7 mouse cellular contexts compared by ENCODE assay signal in the genomic region with DNA sequence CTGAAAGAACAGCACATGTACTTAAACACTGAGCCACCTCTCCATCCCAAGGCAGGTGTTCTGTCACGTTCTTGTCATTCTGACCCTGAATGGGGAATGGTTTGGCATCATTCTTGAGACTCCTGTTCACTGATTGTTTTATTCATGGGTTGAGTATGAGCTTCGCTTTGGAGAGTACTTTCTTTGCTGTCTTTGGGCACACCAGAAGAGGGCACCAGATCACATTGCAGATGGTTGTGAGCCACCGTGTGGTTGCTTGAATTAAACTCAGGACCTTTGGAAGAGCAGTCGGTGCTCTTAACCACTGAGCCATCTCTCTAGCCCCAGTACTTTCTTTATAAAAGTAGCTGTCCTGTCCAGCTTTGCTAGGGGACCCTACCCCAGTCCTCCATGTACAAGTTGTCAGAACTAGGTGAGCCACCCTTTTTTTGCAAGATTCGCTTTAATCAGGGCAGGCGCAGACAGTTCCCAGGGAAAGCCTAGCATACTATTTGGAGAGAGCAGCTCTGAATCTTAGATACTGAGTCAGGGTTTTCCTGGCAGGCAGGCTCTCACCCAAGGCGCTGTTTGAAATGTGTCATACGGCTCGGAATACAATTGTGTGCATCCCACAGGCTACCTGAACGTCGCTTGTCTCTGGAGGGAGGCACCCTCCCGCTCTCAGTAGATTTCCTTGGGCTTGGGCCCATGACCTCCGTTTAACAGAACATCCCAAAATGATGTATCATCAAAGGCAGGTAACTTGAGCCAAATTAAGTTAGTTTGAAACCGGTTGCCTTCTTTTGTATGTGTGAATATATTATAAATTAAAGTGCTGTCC.
DNase-seq lines count a peak whose midpoint lies in the region; ATAC-seq and TF ChIP-seq lines count a peak whose summit lies in the region.

No protein-coding gene starts in this region.

- no peaks in the 10 kb centered on the region for H3K9me3 ChIP-seq in lung, postnatal 0 days (ENCODE audit: low read length)
- H3K9me3 ChIP-seq in forebrain, postnatal 0 days (ENCODE audit: low read length) = no peaks in the 10 kb centered on the region
- no peaks in the 10 kb centered on the region for H3K9me3 ChIP-seq in midbrain, embryonic 15.5 days

- DNase-seq in lung, postnatal 0 days (ENCODE audit: low spot score) = no peak
- DNase-seq in lung, postnatal 25 days (ENCODE audit: low spot score) = no peak
- peak; percentile 57 for DNase-seq in cerebellum, adult 9-11 months
- DNase-seq in forebrain, postnatal 0 days = peak; percentile 52
- DNase-seq in thymus, postnatal 36 days = no peak

- 17% methylated on average over 14 of the region's 14 CpGs for WGBS in lung, postnatal 0 days
- WGBS in forebrain, postnatal 0 days = 19% methylated on average over 14 of the region's 14 CpGs
- 20% methylated on average over 14 of the region's 14 CpGs for WGBS in midbrain, embryonic 15.5 days

- H3K9ac ChIP-seq in lung, postnatal 0 days (replicated peaks; ENCODE audit: low read depth) = no peak overlapping the region
- H3K9ac ChIP-seq in forebrain, postnatal 0 days = no peak overlapping the region
- no peak overlapping the region for H3K9ac ChIP-seq in midbrain, embryonic 15.5 days

- no peaks in the 10 kb centered on the region for H3K36me3 ChIP-seq in lung, postnatal 0 days (ENCODE audit: insufficient read depth, low read length)
- H3K36me3 ChIP-seq in forebrain, postnatal 0 days (ENCODE audit: insufficient read depth) = no peaks in the 10 kb centered on the region
- H3K36me3 ChIP-seq in midbrain, embryonic 15.5 days (replicated peaks) = no peaks in the 10 kb centered on the region

- TF ChIP-seq EP300 in lung, postnatal 0 days (IDR thresholded peaks at IDR 0.05) = no peak

- no peak overlapping the region for H3K4me3 ChIP-seq in lung, postnatal 0 days (ENCODE audit: low read depth, low read length)
- H3K4me3 ChIP-seq in forebrain, postnatal 0 days (ENCODE audit: low read depth, low read length) = no peak overlapping the region
- no peak overlapping the region for H3K4me3 ChIP-seq in midbrain, embryonic 15.5 days

- no peak overlapping the region for H3K4me2 ChIP-seq in lung, postnatal 0 days (replicated peaks; ENCODE audit: low read depth, low read length)
- peak overlapping the region; percentile 24 for H3K4me2 ChIP-seq in forebrain, postnatal 0 days (ENCODE audit: low read depth)
- H3K4me2 ChIP-seq in midbrain, embryonic 15.5 days = peak overlapping the region; percentile 2; the same call in 1 of the 2 replicates

- no peak overlapping the region for H3K27ac ChIP-seq in lung, postnatal 0 days (ENCODE audit: low read length)
- no peak overlapping the region for H3K27ac ChIP-seq in forebrain, postnatal 0 days (ENCODE audit: low read depth, low read length)
- no peak overlapping the region for H3K27ac ChIP-seq in midbrain, embryonic 15.5 days

- H3K27me3 ChIP-seq in lung, postnatal 0 days (replicated peaks; ENCODE audit: insufficient read depth, low read length) = no peaks in the 10 kb centered on the region
- no peaks in the 10 kb centered on the region for H3K27me3 ChIP-seq in forebrain, postnatal 0 days (ENCODE audit: insufficient read depth, low read length)
- no peaks in the 10 kb centered on the region for H3K27me3 ChIP-seq in midbrain, embryonic 15.5 days (replicated peaks)

- peak; percentile 50 for TF ChIP-seq CTCF in lung, postnatal 0 days (IDR thresholded peaks at IDR 0.05)
- TF ChIP-seq CTCF in forebrain, postnatal 0 days (IDR thresholded peaks at IDR 0.05; ENCODE audit: low read depth) = peak; percentile 75

- no peak for ATAC-seq in lung, postnatal 0 days
- peak; percentile 58; the same call in 1 of the 2 replicates for ATAC-seq in forebrain, postnatal 0 days
- ATAC-seq in midbrain, embryonic 15.5 days (replicated peaks) = peak; percentile 31; the same call in 1 of the 2 replicates
- no peak for ATAC-seq in CD4-positive, CD25-positive, alpha-beta regulatory T cell, adult 4 months

- no peaks in the 10 kb centered on the region for H3K4me1 ChIP-seq in lung, postnatal 0 days (ENCODE audit: insufficient read depth, low read depth, low read length)
- H3K4me1 ChIP-seq in forebrain, postnatal 0 days (ENCODE audit: insufficient read depth) = no peaks in the 10 kb centered on the region
- peaks cover 5% of the 10 kb centered on the region; the same call in 1 of the 2 replicates for H3K4me1 ChIP-seq in midbrain, embryonic 15.5 days

Comparison
In these comparisons a context has a peak if more than half of its experiments do, and no peak if none do; other contexts are left out.
1. ATAC-seq: peak in forebrain, postnatal 0 days (single experiment) and midbrain, embryonic 15.5 days (single experiment); none in lung, postnatal 0 days (single experiment) and CD4-positive, CD25-positive, alpha-beta regulatory T cell, adult 4 months (single experiment).
2. DNase-seq: peak in cerebellum, adult 9-11 months (single experiment) and forebrain, postnatal 0 days (single experiment); none in lung, postnatal 0 days (single experiment), lung, postnatal 25 days (single experiment) and thymus, postnatal 36 days (0 of 2).